Mouse (Mus musculus): ENCODE data around the gene Nkiras1. TPM values are rescaled to one million over a fixed set of nuclear protein-coding genes. Genes with fewer than 3 reads are reported as not detected.

The Nkiras1 gene
- polyA plus RNA-seq (2012; rRNA removed), result 35.8 and 36.6 TPM in 2 replicates

GRCm38 (mm10) chr14:18270529-18271441 is at the start of gene Nkiras1, which contains the start of gene Rpl15:
Gene Nkiras1 (plus strand): TSS chr14:18271136.
Gene Rpl15 (minus strand): TSS chr14:18271391.

DNA sequence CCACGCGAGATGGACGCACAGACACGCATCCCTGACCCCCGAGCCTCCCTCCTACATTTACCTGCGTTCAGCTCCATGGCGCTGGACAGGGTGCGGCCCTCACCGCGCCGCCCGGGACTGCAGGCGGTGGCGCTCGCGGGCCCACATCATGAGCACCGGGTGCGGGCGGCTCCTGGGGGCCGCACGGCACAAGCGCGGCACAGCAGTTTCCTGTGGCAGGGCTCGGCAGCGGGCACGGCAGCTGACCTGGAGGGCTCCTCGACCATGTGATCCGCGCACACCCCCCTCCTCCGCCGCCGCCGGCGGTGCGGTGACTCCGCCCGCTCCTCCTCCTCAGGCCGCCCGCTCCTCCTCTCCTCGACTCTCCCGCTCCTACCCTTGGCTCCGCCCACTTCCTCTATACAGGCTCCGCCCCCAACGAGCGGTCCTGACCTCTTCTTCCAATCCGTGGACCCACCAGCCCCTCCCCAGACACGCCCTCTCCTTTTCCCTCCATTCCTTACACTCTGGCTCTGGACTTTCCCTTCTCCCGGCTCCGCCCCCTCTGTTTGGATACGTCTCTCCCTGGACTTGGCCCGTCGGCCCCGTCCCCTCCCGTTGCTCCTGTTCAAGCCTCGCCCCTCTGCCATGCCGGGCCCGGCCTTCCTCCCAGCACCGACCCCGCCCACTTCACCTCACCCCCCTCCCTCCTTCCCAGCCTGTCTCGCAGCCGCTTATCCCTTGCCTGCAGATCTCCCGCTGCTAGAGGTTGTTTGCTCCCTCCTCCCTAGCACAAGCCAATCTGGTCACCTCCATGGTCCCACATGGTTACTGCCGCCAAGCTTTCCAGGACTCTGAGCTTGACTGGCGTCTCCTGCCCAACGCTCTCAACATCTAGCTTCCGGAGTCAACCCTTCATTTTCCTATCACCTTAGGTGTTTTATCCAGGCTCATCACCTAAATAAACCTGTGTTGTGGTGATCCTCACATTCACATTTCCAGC is 31.9 kb upstream of the Nkiras1 start, which contains the start of gene Nr1d2:
Gene Nr1d2 (minus strand): TSS at position 378 of the 982 bp plus-strand sequence.

DNA sequence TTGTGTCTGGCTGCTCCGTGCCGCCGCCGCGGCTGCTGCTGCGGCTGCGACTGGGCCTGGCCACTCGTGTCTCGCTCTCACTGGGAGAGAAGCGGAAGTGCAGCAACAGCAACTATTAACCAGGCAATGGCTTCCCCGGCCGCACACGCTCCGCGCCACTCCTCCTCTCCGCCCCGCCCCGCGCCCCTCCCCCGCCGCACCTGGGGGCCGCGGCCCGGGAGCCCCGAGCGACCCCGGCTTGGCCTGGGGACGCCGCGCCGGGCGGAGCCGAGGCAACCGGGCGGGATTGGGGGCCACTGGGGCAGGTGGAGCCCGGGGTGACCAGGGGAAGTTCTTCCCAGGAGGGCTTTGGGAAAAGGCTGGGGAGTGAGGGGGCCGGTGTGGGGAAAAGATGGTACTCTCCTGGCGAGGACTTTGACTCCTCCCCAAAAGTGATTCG is 60.8 kb downstream of the Nkiras1 start, which contains the start of gene Ube2e1:
Gene Ube2e1 (minus strand): TSS at position 167 of the 439 bp plus-strand sequence.

Other genes with a start within 250 kb of the Nkiras1 start
- 4.4 and 4.6 TPM in 2 replicates for gene Nr1d2, start 32.0 kb upstream of the Nkiras1 start, polyA plus RNA-seq (2012; rRNA removed)
- 1,122 and 1,397 TPM in 2 replicates for gene Rpl15, start 255 bp downstream of the Nkiras1 start, polyA plus RNA-seq (2012; rRNA removed)
- 123 and 147 TPM in 2 replicates for gene Ube2e1, start 60.7 kb downstream of the Nkiras1 start, polyA plus RNA-seq (2012; rRNA removed)